Mouse (Mus musculus): ENCODE results near the gene Cd40lg.

The Cd40lg gene

DNA sequence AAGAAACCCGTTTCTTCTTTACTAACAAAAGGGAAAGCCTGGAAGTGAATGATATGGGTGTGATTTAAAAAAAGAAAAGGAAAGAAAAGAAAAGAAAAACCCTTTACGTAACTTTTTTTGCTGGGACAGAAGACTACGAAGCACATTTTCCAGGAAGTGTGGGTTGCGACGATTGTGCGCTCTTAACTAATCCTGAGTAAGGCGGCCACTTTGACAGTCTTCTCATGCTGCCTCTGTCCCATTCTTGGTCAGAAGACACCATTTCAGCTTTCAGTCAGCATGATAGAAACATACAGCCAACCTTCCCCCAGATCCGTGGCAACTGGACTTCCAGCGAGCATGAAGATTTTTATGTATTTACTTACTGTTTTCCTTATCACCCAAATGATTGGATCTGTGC is at the start of gene Cd40lg:
TSS of gene Cd40lg (plus strand) at position 268 of the 400 bp plus-strand sequence.
- DNase-seq (ENCODE audit: low spot score in 2 of 2) = no peak

DNA sequence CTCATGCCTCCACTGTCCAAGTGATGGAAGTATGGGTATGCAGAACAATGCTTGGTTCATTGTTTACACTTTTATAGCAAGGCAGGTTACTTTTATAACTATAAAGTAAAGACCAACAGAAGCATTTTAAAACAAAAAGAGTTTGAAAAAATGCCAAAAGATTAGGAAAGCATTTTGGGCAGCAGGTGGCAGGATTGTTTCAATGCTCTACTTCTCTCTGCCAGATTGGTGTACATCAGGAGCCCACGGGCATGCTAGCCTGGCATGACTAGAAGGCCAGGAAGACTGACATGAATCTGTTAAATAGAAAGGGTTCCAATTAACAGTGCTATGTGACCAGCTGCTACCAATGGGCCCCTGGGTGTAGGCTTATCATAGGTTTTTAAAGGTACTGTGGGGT is 45.4 kb upstream of the Cd40lg start:
- DNase-seq (ENCODE audit: low spot score in 2 of 2) = peak in 1 of 2 experiments; percentile 14

GRCm38 (mm10) chrX:57171269-57171668 is 40.7 kb upstream of the Cd40lg start:
- no peak for DNase-seq (ENCODE audit: low spot score in 2 of 2)

- DNase-seq (ENCODE audit: low spot score in 2 of 2) = no peak
Observed at GRCm38 (mm10) chrX:57177225-57177779, 34.6 kb upstream of the Cd40lg start.

GRCm38 (mm10) chrX:57182470-57182869 is 29.5 kb upstream of the Cd40lg start:
- no peak for DNase-seq (ENCODE audit: low spot score in 2 of 2)

- DNase-seq (ENCODE audit: low spot score in 2 of 2) = no peak
Observed at GRCm38 (mm10) chrX:57183359-57183758, 28.6 kb upstream of the Cd40lg start.

DNA sequence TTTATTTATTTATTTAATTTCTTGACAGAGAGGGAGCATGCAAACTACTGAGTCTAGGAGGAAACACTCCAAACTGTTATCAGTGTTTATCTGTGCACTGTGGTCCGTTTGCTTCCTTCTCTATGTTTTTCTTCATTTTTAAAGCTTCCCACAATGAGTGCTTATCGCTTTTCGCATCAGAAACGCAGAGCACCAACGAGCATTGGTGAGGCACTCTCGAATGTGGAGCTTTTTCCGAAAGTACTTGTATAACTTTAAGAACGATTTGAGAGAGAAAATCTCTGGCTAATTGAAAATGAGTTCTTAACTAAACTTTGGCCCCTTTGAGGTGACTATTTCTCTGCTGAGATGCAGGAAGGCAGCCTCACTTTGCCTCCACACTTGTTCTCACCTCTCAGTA is 24.6 kb upstream of the Cd40lg start:
- no peak for DNase-seq (ENCODE audit: low spot score in 2 of 2)

- DNase-seq (ENCODE audit: low spot score in 2 of 2) = peak; percentile 25 to 41
Observed at GRCm38 (mm10) chrX:57189335-57189734, 22.6 kb upstream of the Cd40lg start.

- no peak for DNase-seq (ENCODE audit: low spot score in 2 of 2)
Observed at GRCm38 (mm10) chrX:57196319-57196718, 15.6 kb upstream of the Cd40lg start.

- DNase-seq (ENCODE audit: low spot score in 2 of 2) = no peak
Observed at GRCm38 (mm10) chrX:57198036-57198435, 13.9 kb upstream of the Cd40lg start.

- no peak for DNase-seq (ENCODE audit: low spot score in 2 of 2)
Observed at GRCm38 (mm10) chrX:57200397-57200796, 11.5 kb upstream of the Cd40lg start.

- no peak for DNase-seq (ENCODE audit: low spot score in 2 of 2)
Observed at GRCm38 (mm10) chrX:57210591-57210990, 1.4 kb upstream of the Cd40lg start.

- DNase-seq (ENCODE audit: low spot score in 2 of 2) = no peak
Observed at GRCm38 (mm10) chrX:57212862-57213261, 919 bp downstream of the Cd40lg start.

DNA sequence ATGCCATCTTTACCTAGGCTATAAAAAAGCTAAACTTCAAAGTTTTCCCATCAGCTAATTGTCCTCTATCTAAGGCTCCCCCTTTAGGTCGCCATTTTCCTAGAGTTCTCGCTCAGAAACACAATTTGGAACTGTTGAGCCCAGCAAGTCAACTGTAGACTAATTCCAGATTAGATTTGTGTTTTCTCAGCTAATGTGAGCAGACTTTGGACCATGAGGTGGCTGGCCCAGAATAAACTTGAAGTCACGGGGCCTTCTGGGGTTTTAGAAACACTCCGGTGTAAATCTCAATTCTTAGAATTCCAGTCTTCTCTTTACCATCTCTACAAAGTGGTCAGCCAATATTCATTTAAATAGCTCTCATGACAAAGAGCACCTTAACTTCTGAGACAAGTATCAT is 3.6 kb downstream of the Cd40lg start:
- DNase-seq (ENCODE audit: low spot score in 2 of 2) = no peak

DNA sequence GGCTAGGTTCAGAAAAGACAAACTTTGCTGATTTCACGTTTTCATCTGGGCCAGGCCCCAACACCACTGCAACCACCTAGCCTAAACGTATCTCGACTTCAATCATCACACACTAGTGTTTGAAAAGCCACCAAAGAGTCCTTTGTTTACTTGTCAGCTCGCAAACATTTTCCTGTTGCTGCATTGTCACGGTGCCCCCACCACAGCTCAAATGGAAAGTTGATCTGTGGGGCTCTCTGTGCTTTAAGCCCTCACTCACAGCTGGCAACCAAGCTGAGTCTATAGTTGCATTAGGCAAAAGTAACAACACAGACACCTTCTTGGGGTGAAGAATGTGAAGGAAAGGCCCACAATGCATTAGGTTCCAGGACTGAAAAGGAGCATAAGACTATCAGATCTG is 4.3 kb downstream of the Cd40lg start:
- no peak for DNase-seq (ENCODE audit: low spot score in 2 of 2)

GRCm38 (mm10) chrX:57219563-57219962 is 7.6 kb downstream of the Cd40lg start:
- DNase-seq (ENCODE audit: low spot score in 2 of 2) = no peak

GRCm38 (mm10) chrX:57221881-57222280 is 9.9 kb downstream of the Cd40lg start:
- DNase-seq (ENCODE audit: low spot score in 2 of 2) = peak in 1 of 2 experiments; percentile 7

DNA sequence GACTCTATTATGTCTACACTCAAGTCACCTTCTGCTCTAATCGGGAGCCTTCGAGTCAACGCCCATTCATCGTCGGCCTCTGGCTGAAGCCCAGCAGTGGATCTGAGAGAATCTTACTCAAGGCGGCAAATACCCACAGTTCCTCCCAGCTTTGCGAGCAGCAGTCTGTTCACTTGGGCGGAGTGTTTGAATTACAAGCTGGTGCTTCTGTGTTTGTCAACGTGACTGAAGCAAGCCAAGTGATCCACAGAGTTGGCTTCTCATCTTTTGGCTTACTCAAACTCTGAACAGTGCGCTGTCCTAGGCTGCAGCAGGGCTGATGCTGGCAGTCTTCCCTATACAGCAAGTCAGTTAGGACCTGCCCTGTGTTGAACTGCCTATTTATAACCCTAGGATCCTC is 11.4 kb downstream of the Cd40lg start:
- no peak for DNase-seq (ENCODE audit: low spot score in 2 of 2)

DNA sequence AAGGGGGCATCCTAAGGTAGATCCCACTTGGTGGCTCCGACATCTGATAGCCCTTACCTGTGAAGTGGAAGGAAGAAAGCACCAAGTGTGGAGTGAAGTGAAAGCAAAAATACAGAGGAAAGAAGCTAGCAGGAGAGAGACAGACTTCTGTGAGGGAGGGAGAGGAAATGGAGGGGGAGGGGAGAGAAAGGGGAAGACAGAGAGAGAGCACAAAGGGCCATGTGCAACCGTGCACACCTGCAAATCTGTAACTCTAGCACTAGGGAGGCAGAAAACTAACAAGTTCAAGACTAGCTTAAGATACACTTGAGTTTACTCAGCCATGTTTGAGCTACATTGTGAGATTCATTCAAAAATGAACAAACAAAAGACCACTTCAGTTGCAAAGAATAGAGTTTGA is 16.2 kb downstream of the Cd40lg start:
- DNase-seq (ENCODE audit: low spot score in 2 of 2) = peak; percentile 56 to 58

GRCm38 (mm10) chrX:57233596-57233995 is 21.7 kb downstream of the Cd40lg start:
- no peak for DNase-seq (ENCODE audit: low spot score in 2 of 2)

DNA sequence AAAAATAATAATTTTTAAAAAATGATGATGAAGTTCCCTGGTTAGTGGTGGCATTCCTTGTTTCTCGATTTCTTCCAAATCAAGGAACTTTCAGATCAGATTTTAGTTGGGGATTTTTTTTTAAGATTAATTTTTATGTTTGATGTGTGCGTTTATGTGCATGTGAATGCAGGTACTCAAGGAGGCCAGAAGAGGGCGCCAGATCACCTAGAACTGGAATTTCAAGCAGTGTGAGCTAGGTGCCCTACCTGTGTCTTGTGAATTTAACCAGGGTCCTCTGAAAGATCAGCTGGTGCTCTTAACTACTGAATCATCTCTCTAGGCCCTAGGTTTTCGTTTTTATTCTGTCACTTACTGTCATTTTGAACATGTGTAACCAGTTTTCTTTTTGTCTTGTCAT is 24.0 kb downstream of the Cd40lg start:
- no peak for DNase-seq (ENCODE audit: low spot score in 2 of 2)

GRCm38 (mm10) chrX:57238572-57238971 is 26.6 kb downstream of the Cd40lg start:
- DNase-seq (ENCODE audit: low spot score in 2 of 2) = no peak

DNA sequence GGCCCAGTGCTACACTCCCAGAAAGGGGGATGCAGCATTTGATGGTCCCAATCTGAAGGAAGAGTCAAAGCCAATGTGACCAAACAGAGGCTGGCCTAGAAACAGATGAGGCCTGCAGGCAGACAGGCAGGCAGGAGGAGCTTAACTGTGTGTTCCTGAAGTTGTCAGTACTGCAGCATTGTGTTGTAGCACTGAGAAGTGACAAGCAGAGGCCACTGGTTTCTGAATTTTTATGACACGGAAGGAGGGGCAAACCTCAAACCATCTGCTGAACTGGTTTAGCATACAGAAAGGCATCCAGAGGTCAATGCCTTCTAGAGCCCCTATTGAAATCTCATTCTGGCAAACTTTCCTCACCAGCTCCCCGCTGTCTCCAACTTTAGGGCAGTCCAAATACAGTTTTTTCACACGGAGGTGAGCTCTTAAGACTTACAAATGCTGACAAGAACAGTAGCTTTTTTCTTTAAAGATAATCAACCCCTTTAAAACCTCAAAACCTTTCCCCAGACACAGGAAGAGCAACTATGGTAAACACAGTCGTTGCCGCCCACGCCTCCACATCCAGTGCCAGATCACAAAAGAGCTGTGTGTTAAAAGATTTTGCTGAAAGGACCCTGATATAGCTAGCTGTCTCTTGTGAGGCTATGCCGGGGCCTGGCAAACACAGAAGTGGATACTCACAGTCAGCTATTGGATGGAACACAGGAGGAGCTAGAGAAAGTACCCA is 41.5 kb downstream of the Cd40lg start:
- peak in 1 of 2 experiments; percentile 10 for DNase-seq (ENCODE audit: low spot score in 2 of 2)

DNA sequence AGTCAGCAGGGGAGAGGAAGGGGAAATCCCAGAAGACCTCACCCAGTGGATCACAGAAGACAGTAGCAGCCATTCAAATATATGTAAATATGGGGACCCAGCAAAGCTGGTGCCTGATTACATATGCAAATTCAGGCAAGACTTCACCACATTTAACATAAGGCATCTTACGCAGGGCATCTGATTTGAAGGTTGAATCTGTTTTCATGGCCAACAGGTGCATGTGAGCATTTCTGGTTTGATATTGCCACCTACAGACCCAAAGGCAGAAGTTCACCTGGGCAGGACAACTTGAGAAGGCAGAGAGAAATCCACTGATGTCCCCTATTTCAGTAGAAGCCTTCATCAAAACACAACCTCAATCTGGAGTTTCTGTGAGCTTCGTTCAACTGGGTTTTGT is 48.8 kb downstream of the Cd40lg start:
- peak; percentile 15 to 16 for DNase-seq (ENCODE audit: low spot score in 2 of 2)
